ENCODE assay signal across 18 mouse cellular contexts in genomic region chr16:75826498-75826897, GRCm38 (mm10). TPM values are rescaled to one million over a fixed set of nuclear protein-coding genes. Genes with fewer than 3 reads are reported as not detected.
DNase-seq lines count a peak whose midpoint lies in the region; ATAC-seq and TF ChIP-seq lines count a peak whose summit lies in the region.
"Had no signal": no experiment of that assay in that cellular context is flagged by ENCODE, and none has a peak within 500 bp of the region (broad histone marks: within the 10 kb centered on the region; RNA-seq: fewer than 3 reads in every experiment).

No protein-coding gene starts in this region.

- H3K9ac ChIP-seq in intestine, postnatal 0 days (ENCODE audit: low read depth, low read length) = no peak overlapping the region
- H3K9ac ChIP-seq: forebrain, embryonic 15.5 days; limb, embryonic 13.5 days; midbrain, embryonic 13.5 days had no signal

- H3K36me3 ChIP-seq in intestine, postnatal 0 days (ENCODE audit: control insufficient read depth, insufficient read depth) = no peaks in the 10 kb centered on the region
- no peaks in the 10 kb centered on the region for H3K36me3 ChIP-seq in splenic B cell, adult 2 months (ENCODE audit: control insufficient read depth, insufficient read depth, low read length, poor library complexity, severe bottlenecking)
- H3K36me3 ChIP-seq: forebrain, embryonic 15.5 days; limb, embryonic 13.5 days; midbrain, embryonic 13.5 days had no signal

- H3K4me2 ChIP-seq in intestine, postnatal 0 days (replicated peaks; ENCODE audit: low read depth) = no peak overlapping the region
- H3K4me2 ChIP-seq: forebrain, embryonic 15.5 days; heart, embryonic 11.5 days; limb, embryonic 13.5 days; midbrain, embryonic 13.5 days had no signal

- H3K4me3 ChIP-seq in intestine, postnatal 0 days (ENCODE audit: low read depth, low read length) = no peak overlapping the region
- H3K4me3 ChIP-seq: forebrain, embryonic 15.5 days; left cerebral cortex, adult 2 months; limb, embryonic 13.5 days; midbrain, embryonic 13.5 days had no signal

- TF ChIP-seq CTCF in intestine, postnatal 0 days (IDR thresholded peaks at IDR 0.05; ENCODE audit: low read depth) = no peak

- no peak overlapping the region for H3K27ac ChIP-seq in intestine, postnatal 0 days (ENCODE audit: low read depth, low read length)
- H3K27ac ChIP-seq: forebrain, embryonic 15.5 days; left cerebral cortex, adult 2 months; limb, embryonic 13.5 days; midbrain, embryonic 13.5 days had no signal

- peak; percentile 51; the same call in 1 of the 2 replicates for ATAC-seq in intestine, postnatal 0 days
- ATAC-seq: forebrain, embryonic 15.5 days; midbrain, embryonic 13.5 days had no signal

- no peaks in the 10 kb centered on the region for H3K27me3 ChIP-seq in intestine, postnatal 0 days (replicated peaks; ENCODE audit: control insufficient read depth, insufficient read depth, low read length)
- H3K27me3 ChIP-seq in splenic B cell, adult 2 months (ENCODE audit: control insufficient read depth, insufficient read depth, low read length, poor library complexity, severe bottlenecking) = no peaks in the 10 kb centered on the region
- H3K27me3 ChIP-seq: forebrain, embryonic 15.5 days; limb, embryonic 13.5 days; midbrain, embryonic 13.5 days had no signal

- no peaks in the 10 kb centered on the region for H3K9me3 ChIP-seq in intestine, postnatal 0 days (ENCODE audit: control insufficient read depth)
- H3K9me3 ChIP-seq: forebrain, embryonic 15.5 days; limb, embryonic 13.5 days; midbrain, embryonic 13.5 days had no signal

- DNase-seq in retina, postnatal 1 day = peak; percentile 19
- no peak for DNase-seq in retina, embryonic 14.5 days (ENCODE audit: low spot score)
- DNase-seq in ZHBTc4 (ENCODE audit: low read depth, low spot score) = peak; percentile 26
- peak; percentile 13 for DNase-seq in splenic B cell, adult 2 months (ENCODE audit: low read depth, low spot score)
- no peak for DNase-seq in spleen, postnatal 36 days (ENCODE audit: low spot score in 2 of 2)
- no peak for DNase-seq in kidney, postnatal 14 days
- DNase-seq: adrenal gland, adult 8-10 months; cerebellum, postnatal 25 days; gastrocnemius, postnatal 10 days; heart, postnatal 4 days; kidney, adult 11 months; lung, postnatal 14 days had no signal

- no peaks in the 10 kb centered on the region for H3K4me1 ChIP-seq in intestine, postnatal 0 days (replicated peaks; ENCODE audit: control insufficient read depth, insufficient read depth, low read length)
- H3K4me1 ChIP-seq: forebrain, embryonic 15.5 days; limb, embryonic 13.5 days; midbrain, embryonic 13.5 days had no signal

RNA-seq across cellular contexts. Expression of gene Hspa13, which starts 59.6 kb away (rescaled TPM):
- 11.7 and 12.7 TPM in 2 replicates for polyA plus RNA-seq in intestine, postnatal 0 days (2015; fragmentation: Nextera tagmentation; extraction: Ambion mirVana)

Comparison
In these comparisons a context has a peak if more than half of its experiments do, and no peak if none do; other contexts are left out.
1. DNase-seq: peak in retina, postnatal 1 day (single experiment), ZHBTc4 (single experiment) and splenic B cell, adult 2 months (single experiment); none in retina, embryonic 14.5 days (single experiment), spleen, postnatal 36 days (0 of 2) and kidney, postnatal 14 days (single experiment).